Mouse (Mus musculus): ENCODE results near the gene T2.

GRCm38 (mm10) chr17:8467771-8468170, 112.0 kb downstream of the T2 start:
- TF ChIP-seq CTCF (IDR thresholded peaks at IDR 0.05; ENCODE audit: control insufficient read depth, insufficient read depth, insufficient replicate concordance, low read depth, low read length) (no peak), POLR2A (IDR thresholded peaks at IDR 0.05; ENCODE audit: control insufficient read depth, low read depth, low read length) (no peak)

Measured in testis, adult 2 months (tissue).